Mouse (Mus musculus) embryonic facial prominence, embryonic 13.5 days (tissue): Measurements from ENCODE around the gene Trit1. TPM values are rescaled to one million over a fixed set of nuclear protein-coding genes. Genes with fewer than 3 reads are reported as not detected.
"Not testable (repeated sequence)": the region's sequence is repeated elsewhere in the genome, so short reads cannot be mapped to it uniquely, and the experiment has no call there.

Experiments
- ATAC-seq: fragments of 200-750 bp; cut with Nextera tagmentation; 2 replicates; pipeline ENCODE4 v1.8.0; 2017; ENCODE audit warnings: low read depth; ENCODE audit not compliant: insufficient number of reproducible peaks, insufficient read depth, low FRiP score, low TSS enrichment
- H3K27ac ChIP-seq: fragments of 300-500 bp; sonication (generic); 2 replicates; pipeline ENCODE4 v1.5.1; 2015; ENCODE audit warnings: moderate library complexity, mild to moderate bottlenecking, inconsistent platforms
- H3K27me3 ChIP-seq: fragments of 300-500 bp; sonication (generic); 2 replicates; pipeline ENCODE4 v1.6.1; 2015; ENCODE audit warnings: mild to moderate bottlenecking, inconsistent platforms
- H3K36me3 ChIP-seq: fragments of 300-500 bp; sonication (generic); 2 replicates; pipeline ENCODE4 v1.6.1; 2015; ENCODE audit warnings: mild to moderate bottlenecking, inconsistent platforms
- H3K4me1 ChIP-seq: fragments of 300-500 bp; sonication (generic); 2 replicates; pipeline ENCODE4 v1.6.1; 2015; ENCODE audit warnings: inconsistent platforms
- H3K4me2 ChIP-seq: fragments of 300-500 bp; sonication (generic); 2 replicates; pipeline ENCODE4 v1.6.1; 2015; ENCODE audit warnings: moderate library complexity, mild to moderate bottlenecking, inconsistent platforms
- H3K4me3 ChIP-seq: fragments of 300-500 bp; sonication (generic); 2 replicates; pipeline ENCODE4 v1.5.1; 2015; ENCODE audit warnings: mild to moderate bottlenecking, inconsistent platforms
- H3K9ac ChIP-seq: fragments of 300-500 bp; sonication (generic); 2 replicates; pipeline ENCODE4 v1.6.1; 2015; ENCODE audit warnings: mild to moderate bottlenecking, inconsistent platforms
- H3K9me3 ChIP-seq: fragments of 300-500 bp; sonication (generic); 2 replicates; pipeline ENCODE4 v1.6.1; 2016; ENCODE audit warnings: inconsistent platforms
- WGBS: fragments of 180-500 bp; shearing (Covaris S2); methylation state at CpG from one replicate; pipeline ENCODE4 v1.1.7; 2015; ENCODE audit warnings: mixed read lengths; 5-methylcytosine and 5-hydroxymethylcytosine counted together
- polyA plus RNA-seq: library from polyadenylated mRNA; unstranded; fragments of >200 nt; fragmentation: Nextera tagmentation; extraction: Ambion mirVana; gene quantifications from 2 replicates; pipeline ENCODE4 v1.2.1, GENCODE M21; 2015

The Trit1 gene
- polyA plus RNA-seq, 1 experiment from 2014 or later, result 19.7 TPM

DNA sequence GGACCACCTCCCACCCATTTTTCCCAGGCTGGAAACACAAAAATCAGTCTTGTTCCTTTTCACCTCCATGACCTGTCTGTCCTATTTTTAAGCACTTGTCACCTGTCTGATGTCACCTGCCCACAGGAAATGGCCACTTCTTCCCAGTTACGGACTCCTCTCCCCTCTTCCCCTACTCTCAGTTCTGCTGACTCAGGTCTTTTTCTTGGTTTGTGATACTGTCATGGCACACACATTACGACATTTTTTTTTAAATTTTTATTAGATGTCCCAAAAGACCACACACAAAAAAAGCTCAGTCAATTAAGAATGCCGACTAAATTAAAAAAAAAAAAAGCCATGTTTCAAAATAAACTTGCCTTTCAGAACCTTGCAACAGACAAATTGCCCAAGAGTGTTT lies 33.9 kb upstream of the Trit1 start:
- WGBS, result 71% methylated on average over 3 of the region's 3 CpGs
- peaks cover 29% of the 10 kb centered on the region for H3K27me3 ChIP-seq
- no peak overlapping the region; the same call in 1 of the 2 replicates for H3K4me2 ChIP-seq
- H3K4me3 ChIP-seq, result no peak overlapping the region
- no peak overlapping the region for H3K9ac ChIP-seq
- ATAC-seq, result no peak
- H3K27ac ChIP-seq, result no peak overlapping the region
- H3K9me3 ChIP-seq, result no peaks in the 10 kb centered on the region
- H3K4me1 ChIP-seq, result 0 out of 2 replicates have a peak, but pooled peaks cover 8% of the 10 kb centered on the region
- no peaks in the 10 kb centered on the region for H3K36me3 ChIP-seq

DNA sequence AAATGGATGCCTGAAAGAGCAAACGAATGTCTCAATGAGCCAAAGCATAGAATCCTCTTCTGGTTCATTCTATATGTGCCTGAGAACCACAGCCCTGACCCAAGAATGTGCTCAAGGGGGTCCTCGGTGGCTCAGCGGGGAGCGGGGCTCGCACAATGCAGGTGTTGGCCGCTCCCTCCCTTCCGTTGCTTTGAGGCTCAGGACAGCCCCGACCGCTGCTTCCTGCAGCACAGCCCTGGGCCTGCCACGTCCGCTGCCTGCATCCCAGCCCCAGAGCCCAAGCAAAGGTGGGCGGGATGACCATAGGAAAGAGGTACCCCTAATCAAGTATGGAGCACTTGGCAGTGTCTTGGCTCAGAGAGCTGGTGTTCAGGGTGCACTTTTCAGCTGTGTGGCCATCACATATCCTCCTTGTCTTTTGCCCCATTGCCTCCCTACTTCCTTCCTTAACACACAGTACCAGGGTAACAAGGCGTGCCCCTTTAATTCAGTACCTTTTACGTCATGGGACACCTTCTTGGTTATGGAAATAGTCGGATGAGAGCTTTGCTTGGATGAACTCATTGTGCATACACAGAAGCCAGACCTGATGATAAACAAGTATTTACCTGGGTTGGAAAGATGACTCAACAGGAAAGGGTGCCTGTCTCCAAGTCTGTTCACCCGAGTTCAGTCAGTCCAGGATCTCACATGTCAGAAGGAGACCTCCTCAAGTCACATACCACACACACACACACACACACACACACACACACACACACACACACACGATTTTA lies 32.7 kb upstream of the Trit1 start:
- no peaks in the 10 kb centered on the region for H3K36me3 ChIP-seq
- H3K4me3 ChIP-seq, result peak overlapping the region; percentile 10; the same call in 1 of the 2 replicates
- no peak for ATAC-seq
- H3K27me3 ChIP-seq, result peaks cover 29% of the 10 kb centered on the region
- 21% methylated on average over 17 of the region's 17 CpGs for WGBS
- H3K9ac ChIP-seq, result 0 out of 2 replicates have a peak overlapping the region, but pooled peaks have one; percentile 44
- peak overlapping the region; percentile 48 for H3K4me2 ChIP-seq
- H3K9me3 ChIP-seq, result no peaks in the 10 kb centered on the region
- H3K27ac ChIP-seq, result no peak overlapping the region
- 0 out of 2 replicates have a peak, but pooled peaks cover 8% of the 10 kb centered on the region for H3K4me1 ChIP-seq

DNA sequence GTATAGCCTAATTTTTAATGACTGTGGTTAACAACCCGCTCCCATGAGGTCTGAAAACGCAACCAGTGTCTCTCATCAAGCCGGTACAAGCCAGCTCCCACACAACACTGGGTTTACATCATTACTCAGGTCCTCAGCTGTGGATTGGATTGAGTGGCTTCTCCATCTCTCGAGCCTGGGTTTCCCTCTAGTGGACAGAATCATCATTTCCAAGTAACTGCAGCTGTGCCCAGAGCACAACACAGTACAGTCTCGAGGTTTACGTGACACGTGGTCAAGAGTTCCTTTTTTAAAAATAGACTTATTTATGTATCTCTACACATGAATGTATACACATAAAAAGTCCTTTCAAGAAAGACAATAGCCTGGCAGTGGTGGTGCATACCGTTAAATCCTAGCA lies 31.3 kb upstream of the Trit1 start:
- H3K4me3 ChIP-seq, result no peak overlapping the region
- no peaks in the 10 kb centered on the region for H3K9me3 ChIP-seq
- peaks cover 29% of the 10 kb centered on the region for H3K27me3 ChIP-seq
- H3K4me2 ChIP-seq, result no peak overlapping the region
- no peak overlapping the region for H3K27ac ChIP-seq
- 0 out of 2 replicates have a peak, but pooled peaks cover 8% of the 10 kb centered on the region for H3K4me1 ChIP-seq
- WGBS, result 33% methylated on average over 8 of the region's 8 CpGs
- 0 out of 2 replicates have a peak, but pooled peaks have one; percentile 35 for ATAC-seq
- no peak overlapping the region for H3K9ac ChIP-seq
- no peaks in the 10 kb centered on the region for H3K36me3 ChIP-seq

DNA sequence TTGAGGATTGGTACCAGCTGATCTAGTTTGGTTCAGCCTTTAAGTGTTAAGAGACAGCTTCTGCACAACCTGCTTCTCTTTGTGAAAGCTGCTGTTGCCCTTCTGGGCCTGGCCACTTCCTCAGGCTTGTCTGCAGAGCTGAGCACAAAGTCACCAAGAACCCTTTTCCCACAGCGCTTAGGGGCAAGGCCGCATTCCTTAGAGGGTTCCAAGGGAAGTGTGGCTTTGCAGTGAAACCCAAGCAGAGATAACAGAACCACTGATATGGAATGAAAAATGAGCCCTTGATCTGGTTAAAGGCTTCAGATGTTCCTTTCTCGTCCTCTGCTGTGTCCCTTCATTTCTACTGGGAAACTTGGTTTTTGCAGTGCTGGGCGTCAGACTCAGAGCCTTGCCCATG lies 29.0 kb upstream of the Trit1 start:
- H3K9ac ChIP-seq, result no peak overlapping the region
- no peak overlapping the region for H3K4me3 ChIP-seq
- no peak overlapping the region for H3K27ac ChIP-seq
- H3K4me1 ChIP-seq, result 0 out of 2 replicates have a peak, but pooled peaks cover 5% of the 10 kb centered on the region
- no peak for ATAC-seq
- no peaks in the 10 kb centered on the region for H3K36me3 ChIP-seq
- no peaks in the 10 kb centered on the region for H3K9me3 ChIP-seq
- peaks cover 21% of the 10 kb centered on the region for H3K27me3 ChIP-seq
- no peak overlapping the region for H3K4me2 ChIP-seq
- 74% methylated on average over 4 of the region's 4 CpGs for WGBS

DNA sequence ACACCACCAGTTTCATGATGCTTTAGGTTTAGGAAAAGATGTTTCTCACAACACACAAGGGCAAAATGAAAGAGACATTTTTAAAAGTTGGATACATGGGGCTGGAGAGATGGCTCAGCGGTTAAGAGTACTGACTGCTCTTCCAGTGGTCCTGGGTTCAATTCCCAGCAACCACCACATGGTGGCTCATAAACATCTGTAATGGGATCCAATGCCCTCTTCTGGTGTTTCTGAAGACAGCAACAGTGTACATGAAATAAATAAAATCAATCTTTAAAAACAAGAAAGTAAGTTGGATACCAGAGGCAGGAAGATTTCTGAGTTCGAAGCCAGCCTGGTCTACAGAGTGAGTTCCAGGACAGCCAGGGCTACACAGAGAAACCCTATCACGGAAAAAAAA lies 28.4 kb upstream of the Trit1 start:
- 53% methylated on average over 3 of the region's 3 CpGs for WGBS
- H3K27me3 ChIP-seq, result peaks cover 16% of the 10 kb centered on the region

DNA sequence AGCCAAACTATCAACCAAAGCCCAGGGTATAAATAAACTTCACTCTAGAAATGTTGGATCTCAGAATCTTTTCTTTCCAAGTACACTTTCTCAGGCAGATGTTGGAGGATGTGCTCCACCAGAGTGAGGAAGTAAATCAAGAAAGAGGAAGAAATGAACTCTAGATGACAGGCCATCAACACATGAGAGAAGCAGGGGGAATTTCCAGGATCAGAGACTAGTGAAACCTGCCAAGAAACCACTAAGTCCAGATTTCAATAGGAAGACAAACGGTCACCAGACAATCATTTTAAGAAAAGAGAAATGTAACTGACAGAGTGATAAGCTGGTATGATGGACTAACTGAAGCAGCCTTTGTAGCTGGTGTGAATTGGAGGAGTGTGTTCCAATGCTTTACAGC lies 25.2 kb upstream of the Trit1 start:
- peaks cover 7% of the 10 kb centered on the region; the same call in 1 of the 2 replicates for H3K4me1 ChIP-seq
- no peak overlapping the region for H3K27ac ChIP-seq
- no peak overlapping the region for H3K4me2 ChIP-seq
- ATAC-seq, result no peak
- no peaks in the 10 kb centered on the region for H3K9me3 ChIP-seq
- 74% methylated on average over 1 of the region's 1 CpGs for WGBS
- H3K4me3 ChIP-seq, result no peak overlapping the region
- no peaks in the 10 kb centered on the region for H3K36me3 ChIP-seq
- H3K27me3 ChIP-seq, result peaks cover 4% of the 10 kb centered on the region; the same call in 1 of the 2 replicates
- no peak overlapping the region for H3K9ac ChIP-seq

More for the DNA sequence above, 28.4 kb upstream of the Trit1 start:
- H3K9ac ChIP-seq, H3K27ac ChIP-seq, H3K4me1 ChIP-seq, H3K36me3 ChIP-seq, H3K9me3 ChIP-seq, H3K4me3 ChIP-seq, H3K4me2 ChIP-seq, ATAC-seq: not testable (repeated sequence)

DNA sequence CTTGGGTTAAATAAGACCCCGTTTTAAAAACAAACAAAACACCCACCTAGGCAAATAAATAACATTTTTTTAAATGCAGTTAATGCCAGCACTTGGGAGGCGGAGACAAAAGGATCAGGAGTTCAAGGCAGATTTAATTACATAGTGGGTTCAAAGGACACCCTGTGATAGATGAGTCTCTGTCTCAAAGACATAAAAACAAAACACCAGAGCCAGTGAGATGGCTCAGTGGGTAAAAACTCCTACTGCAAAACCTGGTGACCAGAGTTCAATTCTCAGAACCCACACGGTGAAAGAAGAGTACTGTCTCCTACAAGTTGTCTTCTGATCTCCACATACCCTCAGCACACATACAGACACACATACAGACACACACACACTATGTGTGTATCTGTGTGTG lies 24.1 kb upstream of the Trit1 start:
- 68% methylated on average over 3 of the region's 3 CpGs for WGBS
- H3K27me3 ChIP-seq, result peaks cover 4% of the 10 kb centered on the region; the same call in 1 of the 2 replicates
- H3K4me2 ChIP-seq, result no peak overlapping the region
- H3K4me1 ChIP-seq, result peaks cover 15% of the 10 kb centered on the region
- ATAC-seq, result no peak
- no peaks in the 10 kb centered on the region for H3K36me3 ChIP-seq
- no peak overlapping the region for H3K4me3 ChIP-seq
- no peak overlapping the region for H3K27ac ChIP-seq
- H3K9ac ChIP-seq, result no peak overlapping the region
- H3K9me3 ChIP-seq, result no peaks in the 10 kb centered on the region

DNA sequence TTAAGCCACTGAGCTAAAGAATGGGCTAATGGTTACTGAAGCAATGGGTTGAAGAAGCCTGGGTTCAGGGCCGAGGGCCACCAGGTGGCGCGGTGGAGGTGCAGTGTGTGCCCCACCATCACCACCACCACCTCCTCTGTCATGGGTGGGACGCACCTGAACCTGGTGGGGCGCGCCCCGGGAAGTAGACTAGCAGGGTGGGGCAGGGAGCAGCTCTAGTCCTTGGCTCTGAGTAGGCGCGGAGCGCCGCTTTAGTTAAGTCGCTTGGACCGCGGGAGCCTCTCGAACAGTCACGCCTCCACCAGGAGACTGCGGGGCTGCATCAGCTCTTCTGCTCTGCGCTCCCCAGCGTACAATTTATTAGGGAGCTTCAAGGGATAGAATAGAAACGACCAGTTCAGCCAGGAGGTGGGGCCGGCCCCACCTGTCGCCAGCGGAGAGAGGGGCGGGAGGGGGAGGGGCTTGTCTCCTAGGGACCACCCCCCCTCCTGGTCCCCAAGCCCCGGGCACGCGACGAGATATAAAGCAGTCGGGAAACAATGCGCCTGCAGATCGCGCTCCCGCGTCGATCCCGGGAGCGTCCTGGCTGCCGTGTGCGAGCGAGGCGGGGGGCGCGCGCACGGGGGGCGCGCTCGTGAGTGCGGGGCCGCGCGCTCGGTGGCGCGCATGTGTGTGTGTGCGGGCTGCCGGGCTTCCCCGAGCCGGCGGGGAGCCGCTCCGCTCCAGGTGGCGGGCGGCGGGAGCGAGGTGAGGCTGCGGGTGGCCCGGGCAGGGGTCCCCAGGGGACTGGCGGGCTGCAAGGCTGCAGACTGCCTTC lies 20.8 kb upstream of the Trit1 start, which contains the start of gene Mycl:
Gene Mycl (plus strand): TSS at position 249 of the 817 bp plus-strand sequence.
- peaks cover 7% of the 10 kb centered on the region for H3K36me3 ChIP-seq
- H3K4me1 ChIP-seq, result peaks cover 35% of the 10 kb centered on the region
- peak within 1 kb of the TSS; percentile 79 for H3K4me3 ChIP-seq
- WGBS, result under 1% methylated on average over 54 of the region's 69 CpGs
- peak within 1 kb of the TSS; percentile 92 for H3K27ac ChIP-seq
- H3K9me3 ChIP-seq, result no peaks in the 10 kb centered on the region
- peaks cover 14% of the 10 kb centered on the region; the same call in 1 of the 2 replicates for H3K27me3 ChIP-seq
- peak within 1 kb of the TSS; percentile 89 for H3K9ac ChIP-seq
- ATAC-seq, result peak; percentile 82
- peak within 1 kb of the TSS; percentile 92 for H3K4me2 ChIP-seq

DNA sequence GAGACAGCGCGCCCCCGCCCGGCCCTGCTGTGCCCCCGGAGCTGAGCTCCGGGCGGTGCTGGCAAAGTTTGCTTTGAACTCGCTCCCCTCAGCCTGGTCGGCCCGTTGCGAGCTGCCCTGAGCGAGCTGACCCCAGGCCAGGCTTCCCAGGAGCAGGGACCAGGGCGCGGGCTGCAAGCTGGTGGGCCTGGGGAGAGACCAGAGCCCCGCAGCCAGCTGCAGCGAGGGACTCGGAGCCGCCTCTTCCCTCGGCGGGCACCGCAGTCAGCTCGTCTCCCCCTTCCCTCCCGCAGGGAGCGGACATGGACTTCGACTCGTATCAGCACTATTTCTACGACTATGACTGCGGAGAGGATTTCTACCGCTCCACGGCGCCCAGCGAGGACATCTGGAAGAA lies 20.2 kb upstream of the Trit1 start:
- peak; percentile 18; the same call in 1 of the 2 replicates for ATAC-seq
- peak overlapping the region; percentile 92 for H3K27ac ChIP-seq

DNA sequence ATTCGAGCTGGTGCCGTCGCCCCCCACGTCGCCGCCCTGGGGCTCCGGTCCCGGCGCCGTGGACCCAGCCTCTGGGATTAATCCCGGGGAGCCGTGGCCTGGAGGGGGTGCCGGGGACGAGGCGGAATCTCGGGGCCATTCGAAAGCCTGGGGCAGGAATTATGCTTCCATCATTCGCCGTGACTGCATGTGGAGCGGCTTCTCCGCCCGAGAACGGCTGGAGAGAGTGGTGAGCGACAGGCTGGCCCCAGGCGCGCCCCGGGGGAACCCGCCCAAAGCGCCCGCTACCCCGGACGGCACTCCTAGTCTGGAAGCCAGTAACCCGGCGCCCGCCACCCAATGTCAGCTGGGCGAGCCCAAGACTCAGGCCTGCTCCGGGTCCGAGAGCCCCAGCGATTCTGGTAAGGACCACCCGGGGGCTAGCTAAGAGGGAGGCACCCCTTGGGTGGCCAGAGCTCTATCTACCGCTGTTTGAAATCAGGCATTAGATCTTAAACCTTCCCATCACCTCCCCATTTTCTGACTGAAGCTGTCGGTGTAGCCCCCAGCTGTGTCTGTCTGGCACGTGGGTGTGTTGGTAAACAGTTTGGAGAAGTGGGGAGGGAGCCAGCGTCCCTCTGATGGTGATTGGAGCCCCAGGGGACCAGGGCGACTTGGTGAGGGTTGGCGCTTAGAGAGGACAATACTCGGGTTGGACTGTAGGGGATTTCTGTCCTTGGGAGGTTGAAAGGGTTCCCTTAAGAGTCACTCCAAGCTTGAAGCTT lies 19.6 kb upstream of the Trit1 start:
- Histone ChIP-seq H3K27me3 (peaks cover 14% of the 10 kb centered on the region; the same call in 1 of the 2 replicates), H3K4me2 (peak overlapping the region; percentile 92), H3K36me3 (peaks cover 19% of the 10 kb centered on the region), H3K9me3 (no peaks in the 10 kb centered on the region), H3K4me3 (peak overlapping the region; percentile 79), H3K4me1 (peaks cover 45% of the 10 kb centered on the region), H3K9ac (peak overlapping the region; percentile 89), H3K27ac (peak overlapping the region; percentile 92)
- no peak; the same call in 1 of the 2 replicates for ATAC-seq
- WGBS, result under 1% methylated on average over 47 of the region's 47 CpGs

More for the DNA sequence above, 20.2 kb upstream of the Trit1 start:
- H3K36me3 ChIP-seq, result peaks cover 13% of the 10 kb centered on the region
- under 1% methylated on average over 32 of the region's 32 CpGs for WGBS
- peaks cover 14% of the 10 kb centered on the region; the same call in 1 of the 2 replicates for H3K27me3 ChIP-seq
- H3K4me3 ChIP-seq, result peak overlapping the region; percentile 79
- no peaks in the 10 kb centered on the region for H3K9me3 ChIP-seq
- H3K4me2 ChIP-seq, result peak overlapping the region; percentile 92
- H3K9ac ChIP-seq, result peak overlapping the region; percentile 89
- H3K4me1 ChIP-seq, result peaks cover 39% of the 10 kb centered on the region
